Mouse (Mus musculus): ENCODE measurements around the gene Trem2. TPM values are rescaled to one million over a fixed set of nuclear protein-coding genes. Genes with fewer than 3 reads are reported as not detected.
A peak's percentile ranks its signal among the peaks of the same experiment; 100 is the strongest.
"Not testable (repeated sequence)": the region's sequence is repeated elsewhere in the genome, so short reads cannot be mapped to it uniquely, and the experiment has no call there.

Gene Trem2
- under 1 TPM in 3 of 4 experiments, not detected in 1; 0.80 to 0.97 (median 0.97) TPM for total RNA-seq (2022)

- no peak for DNase-seq (ENCODE audit: low spot score in 2 of 2)
Observed at GRCm38 (mm10) chr17:48346231-48346630, at the start of gene Trem2. TSS of gene Trem2 (plus strand) at chr17:48346401.

GRCm38 (mm10) chr17:48299203-48299602 lies 47.0 kb upstream of the Trem2 start, which contains the start of gene Treml2:
TSS of gene Treml2 (plus strand) at chr17:48299498.
- no peak for DNase-seq (ENCODE audit: low spot score in 2 of 2)

GRCm38 (mm10) chr17:48299756-48300155 lies 46.4 kb upstream of the Trem2 start:
- DNase-seq (ENCODE audit: low spot score in 2 of 2) = no peak

- DNase-seq (ENCODE audit: low spot score in 2 of 2) = no peak
Observed at GRCm38 (mm10) chr17:48300199-48300598, 46.0 kb upstream of the Trem2 start.

- DNase-seq (ENCODE audit: low spot score in 2 of 2) = no peak
Observed at GRCm38 (mm10) chr17:48300861-48301260, 45.3 kb upstream of the Trem2 start.

- no peak for DNase-seq (ENCODE audit: low spot score in 2 of 2)
Observed at GRCm38 (mm10) chr17:48301792-48302191, 44.4 kb upstream of the Trem2 start.

GRCm38 (mm10) chr17:48312124-48312523 lies 34.1 kb upstream of the Trem2 start:
- no peak for DNase-seq (ENCODE audit: low spot score in 2 of 2)

- DNase-seq (ENCODE audit: low spot score in 2 of 2) = not testable (repeated sequence)
Observed at GRCm38 (mm10) chr17:48315905-48316579, 30.2 kb upstream of the Trem2 start, which contains the start of gene B430306N03Rik. TSS of gene B430306N03Rik (plus strand) at chr17:48316141.

GRCm38 (mm10) chr17:48318686-48319085 lies 27.5 kb upstream of the Trem2 start:
- no peak for DNase-seq (ENCODE audit: low spot score in 2 of 2)

- no peak for DNase-seq (ENCODE audit: low spot score in 2 of 2)
Observed at GRCm38 (mm10) chr17:48321279-48321678, 24.9 kb upstream of the Trem2 start.

GRCm38 (mm10) chr17:48323236-48323635 lies 23.0 kb upstream of the Trem2 start:
- no peak for DNase-seq (ENCODE audit: low spot score in 2 of 2)

- DNase-seq (ENCODE audit: low spot score in 2 of 2) = no peak
Observed at GRCm38 (mm10) chr17:48324258-48324657, 21.9 kb upstream of the Trem2 start.

- DNase-seq (ENCODE audit: low spot score in 2 of 2) = no peak
Observed at GRCm38 (mm10) chr17:48325093-48325492, 21.1 kb upstream of the Trem2 start.

GRCm38 (mm10) chr17:48325638-48326037 lies 20.6 kb upstream of the Trem2 start:
- no peak for DNase-seq (ENCODE audit: low spot score in 2 of 2)

- DNase-seq (ENCODE audit: low spot score in 2 of 2) = no peak
Observed at GRCm38 (mm10) chr17:48326656-48327055, 19.5 kb upstream of the Trem2 start.

GRCm38 (mm10) chr17:48332524-48332923 lies 13.7 kb upstream of the Trem2 start:
- DNase-seq (ENCODE audit: low spot score in 2 of 2) = no peak

- no peak for DNase-seq (ENCODE audit: low spot score in 2 of 2)
Observed at GRCm38 (mm10) chr17:48334186-48334585, 12.0 kb upstream of the Trem2 start.

- peak; percentile 36 to 49 for DNase-seq (ENCODE audit: low spot score in 2 of 2)
Observed at GRCm38 (mm10) chr17:48336857-48337256, 9.3 kb upstream of the Trem2 start.

GRCm38 (mm10) chr17:48340267-48340666 lies 5.9 kb upstream of the Trem2 start:
- no peak for DNase-seq (ENCODE audit: low spot score in 2 of 2)

- DNase-seq (ENCODE audit: low spot score in 2 of 2) = no peak
Observed at GRCm38 (mm10) chr17:48341947-48342346, 4.3 kb upstream of the Trem2 start.

- no peak for DNase-seq (ENCODE audit: low spot score in 2 of 2)
Observed at GRCm38 (mm10) chr17:48343065-48343464, 3.1 kb upstream of the Trem2 start.

- DNase-seq (ENCODE audit: low spot score in 2 of 2) = no peak
Observed at GRCm38 (mm10) chr17:48345824-48346223, 377 bp upstream of the Trem2 start.

GRCm38 (mm10) chr17:48346834-48347233 lies 633 bp downstream of the Trem2 start:
- no peak for DNase-seq (ENCODE audit: low spot score in 2 of 2)

Data from gastrocnemius, adult 8-10 months (tissue).